Mouse (Mus musculus) embryonic facial prominence, embryonic 14.5 days (tissue): Measurements from ENCODE around the gene Jak2. TPM values are rescaled to one million over a fixed set of nuclear protein-coding genes. Genes with fewer than 3 reads are reported as not detected.

Experiments used
- ATAC-seq: fragments of 200-750 bp; cut with Nextera tagmentation; 2 replicates; pipeline ENCODE4 v1.8.0; 2017; ENCODE audit warnings: low read depth, moderate number of reproducible peaks, moderate TSS enrichment
- DNase-seq: peaks from one replicate; pipeline ENCODE4 v3.0.0-alpha.2; 2015; ENCODE audit warnings: low spot score
- H3K27ac ChIP-seq: fragments of 300-500 bp; sonication (generic); replicated peaks from 2 replicates; pipeline ENCODE4 v1.5.1; 2014; ENCODE audit warnings: low read depth, mild to moderate bottlenecking, low read length, moderate library complexity
- H3K27me3 ChIP-seq: fragments of 300-500 bp; sonication (generic); replicated peaks from 2 replicates; pipeline ENCODE4 v1.6.1; 2014; ENCODE audit warnings: low read length; ENCODE audit not compliant: control insufficient read depth, insufficient read depth
- H3K36me3 ChIP-seq: fragments of 300-500 bp; sonication (generic); 2 replicates; pipeline ENCODE4 v1.6.1; 2014; ENCODE audit warnings: low read length, mixed read lengths; ENCODE audit not compliant: control insufficient read depth, insufficient read depth
- H3K4me1 ChIP-seq: fragments of 300-500 bp; sonication (generic); 2 replicates; pipeline ENCODE4 v1.6.1; 2014; ENCODE audit warnings: antibody characterized with exemption, low read length; ENCODE audit not compliant: control insufficient read depth, insufficient read depth
- H3K4me2 ChIP-seq: fragments of 300-500 bp; sonication (generic); 2 replicates; pipeline ENCODE4 v1.6.1; 2014; ENCODE audit warnings: low read depth, mild to moderate bottlenecking, low read length, moderate library complexity, mixed read lengths
- H3K4me3 ChIP-seq: fragments of 300-500 bp; sonication (generic); 2 replicates; pipeline ENCODE4 v1.5.1; 2014; ENCODE audit warnings: low read depth, mild to moderate bottlenecking, low read length
- H3K9ac ChIP-seq: fragments of 300-500 bp; sonication (generic); 2 replicates; pipeline ENCODE4 v1.6.1; 2014; ENCODE audit warnings: low read depth, mild to moderate bottlenecking, low read length, moderate library complexity, mixed read lengths
- H3K9me3 ChIP-seq: fragments of 300-500 bp; sonication (generic); 2 replicates; pipeline ENCODE4 v1.6.1; 2016; ENCODE audit warnings: low read length; ENCODE audit not compliant: control insufficient read depth
- WGBS: fragments of 180-500 bp; shearing (Covaris S2); extraction: QIAGEN DNeasy Blood & Tissue Kit; methylation state at CpG from one replicate; pipeline ENCODE4 v1.1.7; 2014; 5-methylcytosine and 5-hydroxymethylcytosine counted together
- polyA plus RNA-seq: library from polyadenylated mRNA; unstranded; fragments of >200 nt; fragmentation: Nextera tagmentation; extraction: Ambion mirVana; gene quantifications from 2 replicates; pipeline ENCODE4 v1.2.1, GENCODE M21; 2014

Jak2 gene
- polyA plus RNA-seq, 1 experiment from 2014 or later, result 16.2 TPM

- no peaks in the 10 kb centered on the region for H3K36me3 ChIP-seq
- no peaks in the 10 kb centered on the region for H3K27me3 ChIP-seq
- no peaks in the 10 kb centered on the region for H3K9me3 ChIP-seq
- no peak overlapping the region for H3K4me3 ChIP-seq
- no peak overlapping the region for H3K4me2 ChIP-seq
- H3K9ac ChIP-seq, result no peak overlapping the region
- DNase-seq (no peak), ATAC-seq (no peak)
- H3K27ac ChIP-seq, result no peak overlapping the region
- no peaks in the 10 kb centered on the region for H3K4me1 ChIP-seq
- 62% methylated on average over 2 of the region's 2 CpGs for WGBS
Observed at GRCm38 (mm10) chr19:29240676-29241075, 11.0 kb upstream of the Jak2 start.

GRCm38 (mm10) chr19:29241581-29241980 lies 10.0 kb upstream of the Jak2 start:
- no peaks in the 10 kb centered on the region for H3K4me1 ChIP-seq
- no peaks in the 10 kb centered on the region for H3K27me3 ChIP-seq
- peaks cover 5% of the 10 kb centered on the region; the same call in 1 of the 2 replicates for H3K9me3 ChIP-seq
- 67% methylated on average over 10 of the region's 10 CpGs for WGBS
- no peak overlapping the region for H3K4me2 ChIP-seq
- no peak for ATAC-seq
- no peak overlapping the region for H3K27ac ChIP-seq
- H3K9ac ChIP-seq, result no peak overlapping the region
- no peak for DNase-seq
- H3K36me3 ChIP-seq, result no peaks in the 10 kb centered on the region
- no peak overlapping the region for H3K4me3 ChIP-seq

GRCm38 (mm10) chr19:29249933-29250332 lies 1.7 kb upstream of the Jak2 start:
- Histone ChIP-seq H3K36me3 (no peaks in the 10 kb centered on the region), H3K9ac (no peak overlapping the region), H3K4me2 (peak overlapping the region; percentile 79), H3K9me3 (peaks cover 8% of the 10 kb centered on the region; the same call in 1 of the 2 replicates), H3K4me3 (peak overlapping the region; percentile 85), H3K4me1 (peaks cover 20% of the 10 kb centered on the region), H3K27me3 (no peaks in the 10 kb centered on the region), H3K27ac (no peak overlapping the region)
- WGBS, result 66% methylated on average over 4 of the region's 4 CpGs
- ATAC-seq, result no peak
- no peak for DNase-seq

- ATAC-seq (peak; percentile 48), DNase-seq (peak; percentile 59)
- Histone ChIP-seq H3K36me3 (no peaks in the 10 kb centered on the region), H3K27ac (peak overlapping the region; percentile 97), H3K4me2 (peak overlapping the region; percentile 79), H3K9me3 (no peaks in the 10 kb centered on the region), H3K27me3 (no peaks in the 10 kb centered on the region), H3K4me3 (peak overlapping the region; percentile 85), H3K9ac (peak overlapping the region; percentile 96), H3K4me1 (peaks cover 22% of the 10 kb centered on the region)
- WGBS, result under 1% methylated on average over 27 of the region's 44 CpGs
Observed at GRCm38 (mm10) chr19:29251958-29252801, 552 bp downstream of the Jak2 start.

- WGBS, result 25% methylated on average over 10 of the region's 10 CpGs
- Histone ChIP-seq H3K9me3 (no peaks in the 10 kb centered on the region), H3K4me2 (peak overlapping the region; percentile 79), H3K9ac (peak overlapping the region; percentile 96), H3K4me1 (peaks cover 22% of the 10 kb centered on the region), H3K27me3 (no peaks in the 10 kb centered on the region), H3K27ac (peak overlapping the region; percentile 97; the same call in 1 of the 2 replicates), H3K4me3 (peak overlapping the region; percentile 85), H3K36me3 (no peaks in the 10 kb centered on the region)
- ATAC-seq (no peak), DNase-seq (no peak)
Observed at GRCm38 (mm10) chr19:29252831-29253545, 1.4 kb downstream of the Jak2 start.

GRCm38 (mm10) chr19:29253728-29254127 lies 2.1 kb downstream of the Jak2 start:
- 2% methylated on average over 9 of the region's 9 CpGs for WGBS
- ATAC-seq (peak; percentile 47), DNase-seq (peak; percentile 92)
- H3K9me3 ChIP-seq, result no peaks in the 10 kb centered on the region
- peak overlapping the region; percentile 37; the same call in 1 of the 2 replicates for H3K9ac ChIP-seq
- H3K4me2 ChIP-seq, result peak overlapping the region; percentile 79
- H3K4me3 ChIP-seq, result peak overlapping the region; percentile 85
- H3K4me1 ChIP-seq, result peaks cover 22% of the 10 kb centered on the region
- no peaks in the 10 kb centered on the region for H3K36me3 ChIP-seq
- no peak overlapping the region for H3K27ac ChIP-seq
- H3K27me3 ChIP-seq, result no peaks in the 10 kb centered on the region

- no peak for ATAC-seq
- no peaks in the 10 kb centered on the region for H3K27me3 ChIP-seq
- peak overlapping the region; percentile 79; the same call in 1 of the 2 replicates for H3K4me2 ChIP-seq
- H3K4me1 ChIP-seq, result peaks cover 22% of the 10 kb centered on the region
- H3K36me3 ChIP-seq, result no peaks in the 10 kb centered on the region
- no peaks in the 10 kb centered on the region for H3K9me3 ChIP-seq
- 57% methylated on average over 4 of the region's 4 CpGs for WGBS
- H3K4me3 ChIP-seq, result no peak overlapping the region
- H3K9ac ChIP-seq, result no peak overlapping the region
- no peak overlapping the region for H3K27ac ChIP-seq
- no peak for DNase-seq
Observed at GRCm38 (mm10) chr19:29254671-29255070, 3.0 kb downstream of the Jak2 start.

GRCm38 (mm10) chr19:29255327-29256027 lies 3.8 kb downstream of the Jak2 start:
- ATAC-seq, result no peak
- Histone ChIP-seq H3K9ac (no peak overlapping the region), H3K36me3 (no peaks in the 10 kb centered on the region), H3K27me3 (no peaks in the 10 kb centered on the region), H3K4me3 (no peak overlapping the region), H3K9me3 (no peaks in the 10 kb centered on the region), H3K4me2 (no peak overlapping the region), H3K27ac (0 out of 2 replicates have a peak overlapping the region, but pooled peaks have one; percentile 10), H3K4me1 (peaks cover 22% of the 10 kb centered on the region)
- WGBS, result 83% methylated on average over 7 of the region's 7 CpGs
- DNase-seq, result no peak
